Mouse (Mus musculus): ENCODE measurements around the gene Acp4.

DNA sequence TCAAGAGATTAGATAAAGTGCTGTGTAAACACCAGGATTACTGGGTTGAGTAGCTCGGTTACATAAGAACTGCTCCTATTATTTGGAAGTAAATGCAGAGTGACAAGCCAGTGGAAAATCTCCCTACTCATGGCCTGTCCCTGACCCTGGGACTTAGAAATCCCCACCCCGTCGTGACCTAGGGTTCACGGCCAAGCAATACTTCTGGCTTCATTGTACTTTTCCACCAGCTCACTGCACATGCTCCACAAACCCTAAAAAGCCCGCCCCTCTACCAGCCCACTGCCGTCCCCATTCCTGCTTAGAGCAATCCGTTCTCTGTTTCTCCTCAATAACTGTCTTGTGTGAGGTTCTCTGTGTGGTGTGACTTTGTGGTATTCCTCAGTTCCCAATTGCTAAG, 30.6 kb upstream of the Acp4 start:
- TF ChIP-seq CHD2 (IDR thresholded peaks at IDR 0.05; ENCODE audit: low read depth, low read length) (no peak), HCFC1 (IDR thresholded peaks at IDR 0.05; ENCODE audit: borderline replicate concordance, insufficient read depth, low read length) (no peak), ZC3H11A (IDR thresholded peaks at IDR 0.05; ENCODE audit: borderline replicate concordance, low read depth, low read length) (no peak)
